Mouse (Mus musculus) MEL (cell line): ENCODE data around the gene Eif2b1.

Experiments
- CTCF ChIP-seq, 3 experiments: IDR thresholded peaks in 2 of 3; conservative IDR thresholded peaks in 1 of 3; 2 replicates each; pipeline ENCODE4 v1.5.1; 2011 to 2012; ENCODE audit warnings: low read length in 3 of 3, low read depth in 2 of 3, mild to moderate bottlenecking in 2 of 3, improper control_type of control experiment in 1 of 3, inconsistent platforms in 1 of 3, mixed read lengths in 1 of 3, moderate library complexity in 1 of 3; ENCODE audit not compliant: control insufficient read depth in 1 of 3, insufficient read depth in 1 of 3, poor library complexity in 1 of 3, severe bottlenecking in 1 of 3
- MAFK ChIP-seq: IDR thresholded peaks from 2 replicates; pipeline ENCODE4 v1.6.1; 2011; ENCODE audit warnings: low read depth, mild to moderate bottlenecking, low read length, improper control_type of control experiment, borderline replicate concordance
- ZC3H11A ChIP-seq: IDR thresholded peaks from 2 replicates; pipeline ENCODE4 v1.6.1; 2012; ENCODE audit warnings: low read depth, mild to moderate bottlenecking, inconsistent platforms, low read length, improper control_type of control experiment

DNA sequence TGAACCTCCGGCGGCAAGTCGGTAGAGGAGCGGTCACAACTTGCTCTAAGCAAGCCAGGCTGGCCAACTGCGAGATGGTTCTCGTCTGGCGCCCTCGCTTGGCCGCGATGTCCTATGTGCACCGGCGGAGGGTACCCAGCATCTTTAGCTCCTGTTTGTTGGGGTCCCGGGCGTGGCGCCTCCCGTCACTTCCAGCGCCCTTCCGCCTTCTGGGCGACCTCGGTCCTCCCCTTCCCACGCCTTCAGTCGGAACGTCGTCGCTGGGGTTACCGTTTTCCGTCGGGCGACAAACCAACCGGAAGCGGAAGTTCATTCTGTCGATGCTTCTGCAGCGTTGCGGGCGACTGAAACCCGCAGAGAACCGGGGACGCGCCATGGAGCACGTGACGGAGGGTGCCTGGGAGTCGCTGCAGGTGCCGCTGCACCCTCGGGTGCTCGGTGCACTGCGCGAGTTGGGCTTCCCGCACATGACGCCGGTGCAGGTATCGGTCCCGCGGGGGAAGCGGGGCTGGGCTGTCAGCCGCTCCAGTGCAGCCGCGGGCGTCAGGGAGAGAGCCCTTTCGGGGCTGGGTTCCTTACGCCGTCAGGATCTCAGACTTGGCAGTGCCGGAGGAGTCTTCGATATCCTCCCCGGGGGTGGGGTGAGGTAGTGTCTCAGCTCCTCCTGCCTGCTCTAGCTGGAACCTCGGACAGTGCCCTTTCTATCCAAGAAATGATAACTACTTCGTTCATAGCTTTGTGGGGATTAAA lies 26.2 kb downstream of the Eif2b1 start, which contains the start of gene Ddx55:
- TF ChIP-seq CTCF (IDR thresholded peaks at IDR 0.05 in 2 of 3, conservative IDR thresholded peaks at IDR 0.05 in 1 of 3; ENCODE audit: control insufficient read depth in 1 of 3, insufficient read depth in 1 of 3, low read depth in 2 of 3, low read length in 3 of 3, poor library complexity in 1 of 3, severe bottlenecking in 1 of 3) (peak in 2 of 3 experiments; percentile 32 to 41; a peak in 3 of 6 replicates), MAFK (no peak), ZC3H11A (no peak)
